Mouse (Mus musculus) layer of hippocampus, adult 18-20 months (tissue): ENCODE measurements at regions not wholly inside any gene's neighbourhood (a gene's known extent, or its start where the extent isn't known, plus 50 kb on each side); places are given as distances from the start of the nearest gene placed in this dataset.

Source experiments
- DNase-seq, 2 experiments: peaks; one replicate each; pipeline ENCODE4 v3.0.0; 2022; ENCODE audit warnings: low spot score in 2 of 2

DNA sequence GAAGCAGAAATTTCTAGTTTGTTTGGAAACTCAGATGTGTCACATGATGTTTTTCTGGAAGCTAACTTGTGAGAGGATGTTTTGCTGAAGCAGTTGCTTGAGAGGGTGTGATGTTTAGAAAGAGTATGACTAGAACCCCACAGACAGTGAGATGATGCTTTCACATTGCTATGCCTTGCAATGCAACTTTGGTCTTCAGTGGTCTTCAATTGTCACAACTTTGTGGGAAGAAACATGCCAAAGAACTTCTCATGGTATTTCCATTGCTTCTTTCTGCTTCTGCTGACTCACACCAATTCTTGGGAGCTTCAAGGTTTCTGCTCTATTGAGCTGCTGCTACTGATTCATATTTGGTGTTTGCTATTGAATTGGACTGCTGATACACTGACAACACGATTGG, 365.3 kb upstream of the Tmem229a start:
- no peak for DNase-seq

DNA sequence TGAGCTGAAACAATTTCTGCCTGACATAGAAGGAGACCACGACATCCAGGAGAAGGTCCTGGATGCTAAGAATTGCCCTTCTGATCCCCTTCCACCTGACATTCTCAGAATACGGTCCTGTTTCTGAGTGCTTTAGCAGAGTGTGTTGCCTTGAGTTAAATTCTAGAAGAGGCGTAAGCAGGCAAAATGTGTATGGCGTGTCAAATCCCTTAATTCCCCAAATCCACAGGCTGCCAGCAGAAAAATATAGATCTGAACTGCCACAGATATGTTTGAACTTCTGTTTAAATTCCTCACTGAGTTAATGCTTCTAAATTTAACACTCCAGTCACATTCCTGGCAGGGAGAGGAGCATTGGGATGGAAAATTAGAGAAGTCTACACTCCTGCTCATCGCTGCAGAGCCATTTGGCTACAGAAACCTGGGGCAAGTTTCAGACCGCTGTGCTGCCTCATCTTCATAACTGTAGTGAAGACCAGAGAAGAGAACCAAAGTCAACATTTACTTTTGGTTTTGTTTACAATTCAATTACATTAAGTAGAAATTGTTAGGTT, 364.3 kb upstream of the Tmem229a start:
- DNase-seq: no peak

DNA sequence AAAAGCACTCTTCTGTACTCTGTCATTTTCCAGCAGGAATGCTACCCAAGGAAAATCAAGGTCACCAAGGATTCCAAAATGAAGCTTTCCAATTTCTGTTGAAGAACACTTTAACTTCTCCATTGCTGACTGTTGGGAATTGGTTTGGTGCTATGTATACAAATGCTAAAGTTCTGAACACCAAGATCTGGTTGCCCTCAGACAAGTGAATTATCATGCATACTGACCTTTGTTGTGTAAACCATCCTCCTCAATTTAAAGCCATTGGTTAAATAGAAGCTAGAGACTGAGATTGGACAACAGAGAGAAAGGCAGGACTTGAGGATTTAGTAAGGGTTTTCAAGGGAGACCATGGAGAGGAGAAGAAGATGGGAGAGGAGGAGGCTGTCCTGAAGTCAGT, 351.4 kb upstream of the Tmem229a start:
- DNase-seq: no peak

DNA sequence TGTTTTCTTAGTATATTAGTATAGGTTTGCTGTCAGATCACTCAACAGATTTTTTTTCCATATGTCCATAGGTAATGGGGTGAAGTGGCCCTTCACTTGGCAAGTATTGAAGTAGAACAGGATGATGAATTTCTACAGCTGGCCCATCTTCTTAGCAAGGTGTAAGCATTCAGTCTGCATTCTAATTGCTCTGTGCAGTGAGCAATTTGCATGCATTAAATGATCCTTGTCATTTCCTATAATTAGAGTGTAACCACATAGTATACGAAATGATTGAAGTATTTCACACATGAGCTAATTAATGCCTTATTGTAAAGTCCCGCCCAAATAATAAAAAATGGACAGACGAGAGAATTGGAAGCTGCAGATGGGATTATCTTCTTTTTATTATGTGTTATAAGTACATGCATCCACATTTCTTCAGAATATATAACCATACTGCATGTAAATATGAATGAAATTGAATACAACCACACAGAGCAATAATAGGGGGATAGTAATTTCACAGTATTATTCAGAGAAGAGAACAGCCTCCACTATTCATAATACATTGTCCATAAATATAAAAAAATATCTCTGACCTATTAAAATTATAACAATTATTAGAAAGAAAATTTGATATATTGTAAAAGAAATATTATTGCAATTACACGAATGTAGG, 348.9 kb upstream of the Tmem229a start:
- DNase-seq: no peak

- no peak for DNase-seq
Observed at GRCm38 (mm10) chr6:25291613-25292012, 335.5 kb upstream of the Tmem229a start.

GRCm38 (mm10) chr6:25287591-25287990, 331.5 kb upstream of the Tmem229a start:
- no peak for DNase-seq

- DNase-seq: no peak
Observed at GRCm38 (mm10) chr6:25286313-25286712, 330.2 kb upstream of the Tmem229a start.

GRCm38 (mm10) chr6:25278509-25278908, 322.4 kb upstream of the Tmem229a start:
- DNase-seq: no peak

DNA sequence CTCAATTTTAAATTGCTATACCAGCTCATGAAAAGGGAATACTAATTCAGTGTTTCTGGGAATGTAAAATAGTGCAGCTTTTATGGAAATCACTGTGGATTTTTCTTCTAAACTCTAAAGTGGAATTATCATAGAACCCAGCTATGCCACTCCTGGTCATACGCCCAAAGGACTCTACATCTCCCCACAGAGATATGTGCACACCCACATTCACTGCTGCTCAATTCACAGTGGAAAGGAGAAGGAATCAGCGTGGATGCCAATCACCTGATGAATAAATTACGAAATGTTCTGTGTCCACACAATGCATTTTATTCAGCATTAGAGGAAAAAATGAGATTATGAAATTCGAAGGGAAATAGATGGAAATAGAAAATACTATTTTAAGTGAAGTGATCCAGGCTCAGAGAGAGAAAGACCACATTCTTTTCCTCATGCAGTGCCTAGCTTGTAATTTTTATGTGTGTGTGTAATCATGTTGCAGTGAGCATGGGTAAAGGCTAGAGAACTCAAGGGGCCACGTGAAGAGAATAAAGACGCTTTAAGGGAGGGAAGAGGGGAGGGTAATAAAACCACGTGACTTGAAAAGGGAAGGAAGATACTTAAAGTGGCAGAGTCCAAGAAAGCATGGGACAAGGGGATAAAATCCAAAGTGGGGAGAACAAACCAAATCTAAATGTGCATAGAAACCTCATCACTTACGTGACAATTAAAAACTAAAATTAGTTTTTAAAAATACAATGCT, 321.8 kb upstream of the Tmem229a start:
- DNase-seq: no peak

- peak in 1 of 2 experiments; percentile 51 for DNase-seq
Observed at GRCm38 (mm10) chr6:25276221-25276620, 320.1 kb upstream of the Tmem229a start.

DNA sequence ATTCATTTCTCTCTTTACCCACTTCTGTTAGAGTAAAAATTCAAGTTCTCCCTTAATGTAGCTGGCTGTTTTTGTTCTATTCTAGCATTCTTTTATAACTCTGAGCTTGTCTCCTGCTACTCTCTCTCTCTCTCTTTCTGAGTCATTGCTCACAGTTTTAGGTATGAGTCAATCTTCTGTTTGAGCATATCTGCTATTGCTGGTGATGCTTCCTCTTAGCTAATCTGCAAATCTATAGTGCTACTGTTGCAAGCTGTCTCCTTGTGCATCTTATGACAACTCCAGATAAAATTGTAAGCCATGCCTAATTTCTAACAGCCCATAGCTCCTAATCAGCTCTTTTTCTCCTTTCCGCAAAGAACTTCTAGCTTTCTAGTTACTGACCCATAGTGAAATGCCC, 304.5 kb upstream of the Tmem229a start:
- DNase-seq: peak in 1 of 2 experiments; percentile 47

- peak; percentile 10 to 50 for DNase-seq
Observed at GRCm38 (mm10) chr6:25255762-25256161, 299.7 kb upstream of the Tmem229a start.

GRCm38 (mm10) chr6:25237021-25237420, 280.9 kb upstream of the Tmem229a start:
- DNase-seq: no peak

GRCm38 (mm10) chr6:25236616-25237015, 280.5 kb upstream of the Tmem229a start:
- no peak for DNase-seq
